Mouse (Mus musculus) adrenal gland, postnatal 25 days (tissue): ENCODE results near the gene Lats1. TPM values are rescaled to one million over a fixed set of nuclear protein-coding genes. Genes with fewer than 3 reads are reported as not detected.
"Not testable (repeated sequence)": the region's sequence is repeated elsewhere in the genome, so short reads cannot be mapped to it uniquely, and the experiment has no call there.

Experiments used
- DNase-seq: peaks from one replicate; pipeline ENCODE4 v3.0.0; 2021; ENCODE audit warnings: mixed read lengths
- total RNA-seq: library from RNA; stranded (reverse); gene quantifications from 2 replicates; pipeline ENCODE4 v1.2.3, GENCODE M21; 2021

The Lats1 gene
- total RNA-seq, 1 experiment from 2014 or later, result 59.5 TPM

- DNase-seq, result no peak
Observed at GRCm38 (mm10) chr10:7726501-7726812, 45.4 kb downstream of the Lats1 start.

DNA sequence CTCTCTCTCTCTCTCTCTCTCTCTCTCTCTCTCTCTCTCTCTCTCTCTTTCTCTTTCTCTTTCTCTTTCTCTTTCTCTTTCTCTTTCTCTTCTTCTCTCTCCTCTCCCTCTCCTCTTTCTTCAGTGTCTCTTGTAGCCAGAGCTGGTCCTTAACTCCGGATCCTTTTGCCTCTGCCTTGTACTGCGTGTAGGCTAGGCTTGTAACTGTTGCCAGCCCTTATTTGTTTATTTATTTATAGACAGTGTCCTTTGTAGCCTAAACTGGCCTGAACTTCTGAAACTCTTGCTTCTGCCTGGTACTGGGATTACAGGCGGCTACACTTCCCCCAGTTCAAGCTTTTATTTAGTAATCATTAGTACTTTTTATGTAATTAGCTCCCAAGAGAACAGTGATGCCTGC, 46.0 kb downstream of the Lats1 start:
- no peak for DNase-seq

- DNase-seq, result no peak
Observed at GRCm38 (mm10) chr10:7731582-7731981, 50.6 kb downstream of the Lats1 start.

DNA sequence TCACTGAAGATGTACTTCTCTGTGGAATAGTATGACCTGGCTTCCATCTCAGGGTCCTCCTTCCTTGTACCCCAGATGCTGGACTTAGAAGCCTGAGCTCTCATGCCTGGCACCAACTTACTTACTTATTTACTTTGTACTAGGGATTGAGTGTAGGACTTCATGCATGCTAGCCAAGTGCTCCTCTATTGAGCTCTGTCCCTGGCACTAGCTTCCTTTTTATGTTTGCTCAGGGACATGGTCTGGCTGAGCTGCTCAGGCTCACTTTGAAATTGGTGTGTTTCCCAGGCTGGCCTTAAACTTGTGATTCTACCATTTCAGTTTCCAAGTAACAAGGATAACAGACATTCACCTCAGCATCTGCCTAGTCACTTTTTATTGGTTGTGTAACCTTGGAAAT, 56.1 kb downstream of the Lats1 start:
- no peak for DNase-seq

DNA sequence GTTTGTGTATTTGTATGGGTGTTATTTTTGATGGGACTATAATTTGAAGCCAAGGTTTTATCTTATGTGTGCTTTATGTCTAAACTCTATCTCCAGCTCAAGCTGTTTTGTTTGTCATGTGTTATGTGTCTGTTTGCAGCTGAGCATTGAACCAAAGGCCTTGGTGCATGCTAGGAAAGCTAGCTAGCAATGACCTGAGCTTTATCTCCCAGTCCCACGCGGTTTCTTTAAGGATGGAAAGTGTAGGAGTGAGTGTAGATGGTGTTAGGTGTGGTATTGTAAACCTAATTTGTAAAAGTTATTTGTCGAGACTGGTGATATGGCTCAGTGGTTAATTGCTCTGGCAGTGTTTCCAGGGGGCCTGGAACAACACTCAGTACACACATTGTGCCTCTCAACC, 56.9 kb downstream of the Lats1 start:
- DNase-seq, result no peak

DNA sequence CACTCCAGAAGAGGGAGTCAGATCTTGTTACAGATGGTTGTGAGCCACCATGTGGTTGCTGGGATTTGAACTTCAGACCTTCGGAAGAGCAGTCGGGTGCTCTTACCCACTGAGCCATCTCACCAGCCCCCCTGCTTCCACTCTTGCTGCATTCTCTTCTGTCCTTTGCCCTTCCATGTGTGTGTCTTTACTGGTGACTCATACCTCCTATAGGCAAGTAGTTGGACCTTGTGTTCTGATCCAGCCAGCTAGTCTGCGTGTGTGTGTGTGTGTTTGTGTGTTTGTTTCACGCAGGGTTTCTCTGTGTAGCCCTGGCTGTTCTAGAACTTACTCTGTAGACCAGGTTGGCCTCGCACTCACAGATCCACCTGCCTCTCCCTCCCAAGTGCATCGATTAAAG, 64.5 kb downstream of the Lats1 start:
- not testable (repeated sequence) for DNase-seq

DNA sequence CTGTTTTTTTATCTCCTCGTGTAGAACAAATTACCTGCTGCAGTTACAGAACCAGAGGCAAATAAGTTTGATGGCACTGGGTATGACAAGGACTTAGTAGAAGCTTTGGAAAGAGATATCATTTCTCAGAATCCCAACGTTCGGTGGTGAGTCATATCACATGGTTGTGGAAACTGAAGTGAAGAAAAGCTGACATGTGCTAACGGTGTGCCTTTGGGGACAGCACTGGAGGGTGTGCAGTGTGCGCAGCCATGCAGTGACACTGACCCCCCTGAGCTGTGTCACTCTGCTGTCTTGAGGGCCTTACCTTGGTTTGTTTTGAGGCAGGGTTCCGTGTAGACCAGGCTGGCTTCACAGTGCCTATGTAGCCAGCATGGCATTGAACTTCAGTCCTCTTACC, 67.7 kb downstream of the Lats1 start:
- DNase-seq, result no peak

DNA sequence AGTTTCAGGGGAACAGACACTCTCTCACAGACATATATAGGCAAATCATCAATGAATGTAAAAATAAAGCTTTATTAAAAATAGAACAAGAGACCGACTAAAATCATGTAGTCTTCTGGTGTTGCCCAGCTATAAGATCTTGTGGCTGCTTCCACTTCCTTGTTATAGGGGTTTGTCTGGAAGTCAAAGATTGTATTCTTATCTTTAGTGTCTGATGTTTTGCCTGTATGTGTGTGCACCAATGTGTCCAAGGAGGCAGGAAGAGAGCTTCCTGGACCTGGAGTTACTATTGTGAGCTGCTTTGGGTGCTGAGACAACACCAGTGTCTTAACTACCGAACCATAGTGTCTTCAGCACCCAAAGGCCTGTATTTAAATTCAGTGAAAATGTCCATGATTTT, 76.5 kb downstream of the Lats1 start:
- DNase-seq, result no peak

Other genes with a start within 250 kb of the Lats1 start
- gene Ulbp1, start 207.6 kb upstream of the Lats1 start, total RNA-seq, result 12.9 and 13.1 TPM in 2 replicates
- 16.6 and 19.9 TPM in 2 replicates for gene Lrp11, start 91.4 kb upstream of the Lats1 start, total RNA-seq
- 12.0 and 14.8 TPM in 2 replicates for gene Nup43, start 13.7 kb upstream of the Lats1 start, total RNA-seq
- gene Pcmt1, start 78 bp upstream of the Lats1 start, total RNA-seq, result 66.2 and 75.9 TPM in 2 replicates
- gene Katna1, start 44.8 kb downstream of the Lats1 start, total RNA-seq, result 35.2 and 36.7 TPM in 2 replicates
- gene Ginm1, start 111.6 kb downstream of the Lats1 start, total RNA-seq, result 278 and 285 TPM in 2 replicates
- gene Ppil4, start 111.7 kb downstream of the Lats1 start, total RNA-seq, result 25.2 and 30.3 TPM in 2 replicates
- 0.18 and 0.24 TPM in 2 replicates for gene Zc3h12d, start 151.3 kb downstream of the Lats1 start, total RNA-seq